Mouse (Mus musculus) c-Kit-negative CD71-positive TER-119-positive erythroid progenitor cells, embryonic 14.5 days (primary cell): Measurements from ENCODE around the gene Hsd17b10.

Source experiments
- DNase-seq: peaks from one replicate; pipeline ENCODE4 v3.0.0-alpha.2; 2013; ENCODE audit warnings: low read depth, low spot score

Hsd17b10 gene

GRCm38 (mm10) chrX:152001737-152002710 lies at the start of gene Hsd17b10:
Hsd17b10 (plus strand) TSS chrX:152001845.
- DNase-seq, result peak; percentile 64

- DNase-seq, result no peak
Observed at GRCm38 (mm10) chrX:151999006-151999710, 2.5 kb upstream of the Hsd17b10 start.

GRCm38 (mm10) chrX:152001182-152001684 lies 412 bp upstream of the Hsd17b10 start:
- DNase-seq, result no peak

GRCm38 (mm10) chrX:152002865-152003264 lies 1.2 kb downstream of the Hsd17b10 start:
- DNase-seq, result no peak

DNA sequence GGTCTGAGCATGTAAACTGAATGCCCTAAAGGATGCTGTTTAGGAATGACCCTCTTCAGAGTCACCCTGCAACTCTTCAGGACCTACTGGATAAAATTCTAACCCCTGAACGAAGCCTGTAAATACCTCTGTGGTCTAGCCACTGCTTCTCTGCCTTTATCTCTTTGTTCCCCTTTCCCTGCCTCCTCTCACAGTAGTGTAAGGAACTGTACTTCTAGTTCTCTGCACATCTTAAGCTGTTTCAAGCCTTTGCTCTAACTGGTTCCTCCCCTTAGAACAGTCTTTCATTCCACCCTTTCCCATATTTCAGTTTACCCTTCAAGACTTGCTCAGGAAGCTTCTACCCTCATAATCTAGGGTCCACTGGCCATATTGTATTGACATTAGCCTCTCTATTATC lies 6.2 kb downstream of the Hsd17b10 start:
- DNase-seq, result no peak

DNA sequence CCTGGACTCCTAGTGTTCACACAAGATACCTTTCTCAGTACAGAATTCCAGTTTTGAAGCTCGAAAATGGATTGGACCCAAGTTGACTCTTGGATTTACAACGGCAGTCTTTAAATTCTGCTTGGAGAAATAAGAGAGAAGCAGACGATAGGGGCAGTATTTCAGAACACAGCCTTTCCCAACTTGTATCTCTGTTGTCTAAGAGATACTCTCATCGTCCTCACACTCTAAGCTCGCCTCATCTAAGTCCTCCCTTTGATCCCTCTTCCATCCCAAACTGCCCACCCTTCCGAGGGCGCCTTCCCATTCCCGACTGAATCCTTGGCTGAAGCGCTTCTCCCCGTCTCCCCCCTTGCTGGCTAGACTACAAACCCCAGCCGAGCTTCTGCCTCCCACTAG lies 14.1 kb downstream of the Hsd17b10 start:
- no peak for DNase-seq

DNA sequence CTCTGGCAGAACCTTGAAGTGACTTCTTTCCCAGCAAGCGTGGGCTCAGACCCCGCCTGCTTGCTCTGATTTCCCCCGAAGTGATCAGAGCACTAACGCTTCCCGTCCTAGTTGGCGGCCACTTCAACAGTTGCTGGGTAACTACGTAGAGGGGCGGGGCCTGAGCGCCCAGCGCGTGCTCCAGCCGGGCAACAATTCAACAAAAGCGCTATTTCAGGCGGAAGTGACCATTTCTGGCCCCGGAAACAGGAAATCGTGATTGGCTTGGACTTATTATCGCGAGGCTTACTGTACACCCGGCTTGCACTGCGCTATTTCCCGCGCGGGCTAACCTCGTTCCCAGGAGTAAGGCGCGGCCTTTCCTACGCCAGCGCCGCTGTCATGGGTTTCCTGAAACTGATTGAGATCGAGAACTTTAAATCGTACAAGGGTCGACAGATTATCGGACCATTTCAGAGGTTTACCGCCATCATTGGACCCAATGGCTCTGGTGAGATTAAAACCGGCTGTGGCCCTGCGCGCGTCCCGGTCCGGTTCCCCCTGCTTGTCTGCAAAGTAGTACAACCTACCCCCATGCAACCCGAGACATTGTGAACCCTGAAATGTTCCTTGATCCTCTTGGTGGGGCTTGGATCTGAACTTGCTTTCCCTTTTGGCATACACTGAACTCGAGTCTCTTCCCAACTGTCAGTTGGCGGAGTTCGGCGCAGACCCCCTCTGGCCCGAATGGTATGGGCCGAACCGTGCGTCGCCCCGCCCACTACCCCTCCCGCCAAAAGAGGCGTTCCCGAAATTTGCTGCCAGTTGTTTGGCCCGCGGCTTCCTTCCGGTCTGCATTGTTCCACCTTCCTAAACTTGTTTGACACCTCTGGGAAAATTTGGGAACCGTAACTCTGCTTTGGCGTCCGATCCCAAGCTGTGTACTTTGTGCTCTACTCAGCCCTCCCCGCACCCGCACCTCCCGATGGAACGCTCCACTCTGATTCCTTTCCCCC lies 14.8 kb downstream of the Hsd17b10 start, which contains the start of the genes Ribc1 and Smc1a:
Ribc1 (minus strand) TSS at position 145 of the 995 bp plus-strand sequence.
Smc1a (plus strand) TSS at position 278 of the 995 bp plus-strand sequence.
- peak; percentile 79 for DNase-seq

- no peak for DNase-seq
Observed at GRCm38 (mm10) chrX:152017186-152017585, 15.5 kb downstream of the Hsd17b10 start.

DNA sequence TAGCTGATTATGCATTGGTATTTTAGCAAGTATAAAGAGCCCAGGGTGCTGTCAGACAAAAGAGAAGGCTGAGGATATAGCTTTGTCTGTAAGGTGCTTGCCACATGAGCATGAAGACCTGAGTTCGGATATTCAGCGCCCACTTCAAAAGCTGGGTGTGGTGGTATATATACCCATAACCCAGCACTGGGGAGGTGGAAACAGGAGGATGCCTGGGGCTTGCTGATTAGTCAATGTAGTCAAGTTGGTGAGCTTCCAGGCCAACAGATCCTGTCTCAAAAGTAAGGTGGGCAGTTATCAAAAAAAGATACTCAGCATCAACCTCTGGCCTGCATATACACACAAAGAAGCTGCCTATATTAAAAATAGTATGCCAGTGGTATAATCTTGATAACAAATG lies 17.6 kb downstream of the Hsd17b10 start:
- DNase-seq, result no peak

- DNase-seq, result no peak
Observed at GRCm38 (mm10) chrX:152039865-152040264, 38.2 kb downstream of the Hsd17b10 start.

DNA sequence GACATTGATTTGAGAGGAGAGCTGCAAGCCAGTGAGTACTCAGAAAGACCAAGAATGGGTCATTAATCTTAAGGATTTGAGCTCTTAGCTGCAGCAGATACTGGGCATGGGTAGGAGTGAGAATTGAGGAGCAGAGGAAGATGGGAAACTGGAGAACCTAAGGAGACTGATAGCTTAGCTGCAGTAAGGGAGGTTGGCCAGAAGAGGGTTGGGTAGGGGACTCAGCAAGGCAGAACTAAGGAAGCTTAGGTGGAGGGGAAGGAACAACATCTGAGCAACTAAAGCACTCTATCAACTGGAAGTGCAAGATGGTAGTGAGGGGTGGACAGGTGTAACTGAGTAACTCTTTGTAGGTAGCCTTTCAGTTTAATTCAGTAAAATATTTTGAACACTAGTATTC lies 45.6 kb downstream of the Hsd17b10 start:
- no peak for DNase-seq

- no peak for DNase-seq
Observed at GRCm38 (mm10) chrX:152052546-152052945, 50.9 kb downstream of the Hsd17b10 start.
